Mouse (Mus musculus) liver, adult 2 months (tissue): ENCODE data around the gene Ren1. TPM values are rescaled to one million over a fixed set of nuclear protein-coding genes. Genes with fewer than 3 reads are reported as not detected.
A peak's percentile ranks its signal among the peaks of the same experiment; 100 is the strongest.

ENCODE experiments used
- DNase-seq: peaks from one replicate; pipeline ENCODE4 v3.0.0-alpha.2; 2011; ENCODE audit warnings: low read depth, low spot score; ENCODE audit errors: extremely low read depth
- H3K27ac ChIP-seq: fragments of 200-500 bp; replicated peaks from 2 replicates; pipeline ENCODE4 v1.5.1; 2012; ENCODE audit warnings: low read depth, mild to moderate bottlenecking, control low read depth, inconsistent platforms, low read length; ENCODE audit not compliant: insufficient read depth
- H3K27me3 ChIP-seq: fragments of 200-500 bp; 2 replicates; pipeline ENCODE4 v1.6.1; 2012; ENCODE audit warnings: mild to moderate bottlenecking, moderate library complexity, low read length, inconsistent platforms; ENCODE audit not compliant: control insufficient read depth, insufficient read depth
- H3K36me3 ChIP-seq: fragments of 200-500 bp; 2 replicates; pipeline ENCODE4 v1.6.1; 2012; ENCODE audit warnings: low read length, inconsistent platforms; ENCODE audit not compliant: control insufficient read depth, insufficient read depth
- H3K4me1 ChIP-seq: fragments of 200-500 bp; 2 replicates; pipeline ENCODE4 v1.6.1; 2011; ENCODE audit warnings: low read length; ENCODE audit not compliant: control insufficient read depth, insufficient read depth
- H3K4me3 ChIP-seq: fragments of 200-500 bp; 2 replicates; pipeline ENCODE4 v1.5.1; 2011; ENCODE audit warnings: low read depth, mild to moderate bottlenecking, control low read depth, low read length, moderate library complexity; ENCODE audit not compliant: insufficient read depth
- H3K79me2 ChIP-seq: fragments of 200-500 bp; 2 replicates; pipeline ENCODE4 v1.6.1; 2012; ENCODE audit warnings: inconsistent platforms, mild to moderate bottlenecking, low read length, moderate library complexity; ENCODE audit not compliant: control insufficient read depth, insufficient read depth
- H3K9ac ChIP-seq: fragments of 200-500 bp; 2 replicates; pipeline ENCODE4 v1.6.1; 2012; ENCODE audit warnings: low read depth, mild to moderate bottlenecking, control low read depth, inconsistent platforms, low read length
- CTCF ChIP-seq: fragments of 200-500 bp; IDR thresholded peaks from 2 replicates; pipeline ENCODE4 v1.5.1; 2011; ENCODE audit warnings: low read depth, low read length, control low read depth
- POLR2A ChIP-seq: fragments of 200-500 bp; IDR thresholded peaks from 2 replicates; pipeline ENCODE4 v1.6.1; 2011; ENCODE audit warnings: low read length, control low read depth; ENCODE audit not compliant: insufficient read depth; ENCODE audit errors: extremely low read depth
- WGBS: fragments of 180-500 bp; shearing (Covaris S2); methylation state at CpG from one replicate; pipeline ENCODE4 v1.1.7; 2018; 5-methylcytosine and 5-hydroxymethylcytosine counted together
- polyA plus RNA-seq: library from polyadenylated mRNA; depleted of rRNA; stranded (reverse); fragments of >200 nt; gene quantifications from 2 replicates; pipeline ENCODE4 v1.2.3, GENCODE M21; 2012; rRNA removed
- total RNA-seq: library from RNA; depleted of rRNA; stranded (reverse); fragments of >200 nt; gene quantifications from 2 replicates; pipeline ENCODE4 v1.2.3, GENCODE M21; 2014; rRNA removed

The Ren1 gene
- total RNA-seq (not detected in 2 replicates), polyA plus RNA-seq (0.18 and 7.6 TPM in 2 replicates)

DNA sequence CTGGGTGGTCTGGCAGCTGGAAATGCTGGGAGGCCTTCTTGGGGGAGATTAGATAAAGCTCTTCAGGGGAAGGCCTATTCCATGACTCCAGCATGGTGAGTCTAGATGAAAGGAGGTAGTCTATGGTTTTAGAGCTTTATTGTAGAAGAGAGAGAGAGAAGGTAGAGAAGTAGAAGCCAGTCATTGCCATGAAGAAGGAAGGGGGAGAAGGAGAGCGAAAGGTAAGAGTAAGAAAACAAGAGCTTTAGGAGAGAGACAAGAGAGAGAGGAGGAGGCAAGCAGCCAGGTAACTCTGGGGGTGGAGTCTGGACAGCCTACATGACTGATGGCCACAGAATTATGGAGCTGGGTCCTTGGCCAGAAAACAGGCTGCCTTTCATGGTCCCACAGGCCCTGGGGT, at the start of gene Ren1:
TSS of gene Ren1 (plus strand) at position 301 of the 400 bp plus-strand sequence.
- Histone ChIP-seq H3K4me3 (no peak within 1 kb of the TSS), H3K9ac (no peak within 1 kb of the TSS), H3K36me3 (no peaks in the 10 kb centered on the region), H3K4me1 (peaks cover 7% of the 10 kb centered on the region), H3K27me3 (no peaks in the 10 kb centered on the region), H3K27ac (no peak within 1 kb of the TSS), H3K79me2 (no peaks in the 10 kb centered on the region)
- 90% methylated on average over 1 of the region's 1 CpGs for WGBS
- TF ChIP-seq CTCF: no peak
- DNase-seq: no peak

DNA sequence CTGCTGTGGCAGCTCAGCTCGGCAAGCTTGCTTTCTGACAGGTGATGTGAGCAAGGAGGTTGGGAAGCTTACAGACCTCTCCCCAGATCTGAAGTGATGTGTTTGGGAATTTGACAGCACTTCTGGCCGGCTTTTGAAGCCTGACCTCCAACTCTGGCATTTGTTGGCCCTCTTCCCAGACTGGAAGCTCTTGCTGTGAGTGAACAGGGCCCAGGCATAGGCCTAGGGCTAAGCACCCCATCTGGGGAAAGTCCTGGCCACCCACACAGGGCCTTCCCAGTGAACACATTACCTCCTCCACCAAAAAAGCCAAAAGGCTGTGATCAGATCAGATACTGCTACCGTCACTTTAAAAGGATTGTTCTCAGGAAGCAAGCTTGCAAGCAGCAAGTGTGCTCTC, 47.8 kb upstream of the Ren1 start:
- peak; percentile 91 for DNase-seq
- TF ChIP-seq CTCF (no peak), POLR2A (no peak)
- Histone ChIP-seq H3K9ac (0 out of 2 replicates have a peak overlapping the region, but pooled peaks have one; percentile 5), H3K27ac (peak overlapping the region; percentile 17; the same call in 1 of the 2 replicates), H3K4me3 (no peak overlapping the region), H3K36me3 (peaks cover 8% of the 10 kb centered on the region), H3K27me3 (no peaks in the 10 kb centered on the region), H3K79me2 (no peaks in the 10 kb centered on the region), H3K4me1 (peaks cover 6% of the 10 kb centered on the region)
- WGBS: 10% methylated on average over 3 of the region's 3 CpGs

GRCm38 (mm10) chr1:133306842-133307241, 43.5 kb upstream of the Ren1 start:
- H3K4me3 ChIP-seq: no peak overlapping the region
- H3K27ac ChIP-seq: no peak overlapping the region
- H3K36me3 ChIP-seq: no peaks in the 10 kb centered on the region
- peaks cover 14% of the 10 kb centered on the region for H3K4me1 ChIP-seq
- H3K27me3 ChIP-seq: no peaks in the 10 kb centered on the region
- DNase-seq: peak; percentile 55
- no peak overlapping the region for H3K9ac ChIP-seq
- TF ChIP-seq CTCF (peak; percentile 96), POLR2A (no peak)
- WGBS: 9% methylated on average over 4 of the region's 4 CpGs
- peaks cover 7% of the 10 kb centered on the region; the same call in 1 of the 2 replicates for H3K79me2 ChIP-seq

DNA sequence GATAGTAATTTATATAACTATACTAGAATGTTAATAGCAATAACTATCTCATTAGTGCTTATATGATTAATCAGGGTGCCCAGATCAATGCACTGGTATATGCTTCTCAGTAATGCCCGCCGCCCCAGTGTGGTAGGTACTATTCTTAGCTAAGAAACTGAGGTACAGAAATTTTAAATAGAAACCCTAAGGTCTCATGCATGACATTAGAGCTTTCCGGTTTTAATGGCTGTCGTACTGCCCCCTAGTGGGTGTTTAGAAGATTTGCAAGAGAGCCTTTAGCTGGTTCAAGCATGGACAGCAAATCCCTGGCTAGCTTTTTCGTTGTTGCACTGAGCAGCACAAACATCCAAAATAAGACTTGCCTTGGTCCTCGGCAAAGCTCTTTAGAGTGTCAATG, 43.0 kb upstream of the Ren1 start:
- no peak overlapping the region for H3K9ac ChIP-seq
- peaks cover 14% of the 10 kb centered on the region for H3K4me1 ChIP-seq
- 4% methylated on average over 6 of the region's 6 CpGs for WGBS
- peak; percentile 61 for DNase-seq
- H3K27ac ChIP-seq: no peak overlapping the region
- H3K79me2 ChIP-seq: peaks cover 7% of the 10 kb centered on the region; the same call in 1 of the 2 replicates
- no peaks in the 10 kb centered on the region for H3K36me3 ChIP-seq
- no peaks in the 10 kb centered on the region for H3K27me3 ChIP-seq
- TF ChIP-seq CTCF: peak; percentile 49
- no peak for TF ChIP-seq POLR2A
- H3K4me3 ChIP-seq: no peak overlapping the region

DNA sequence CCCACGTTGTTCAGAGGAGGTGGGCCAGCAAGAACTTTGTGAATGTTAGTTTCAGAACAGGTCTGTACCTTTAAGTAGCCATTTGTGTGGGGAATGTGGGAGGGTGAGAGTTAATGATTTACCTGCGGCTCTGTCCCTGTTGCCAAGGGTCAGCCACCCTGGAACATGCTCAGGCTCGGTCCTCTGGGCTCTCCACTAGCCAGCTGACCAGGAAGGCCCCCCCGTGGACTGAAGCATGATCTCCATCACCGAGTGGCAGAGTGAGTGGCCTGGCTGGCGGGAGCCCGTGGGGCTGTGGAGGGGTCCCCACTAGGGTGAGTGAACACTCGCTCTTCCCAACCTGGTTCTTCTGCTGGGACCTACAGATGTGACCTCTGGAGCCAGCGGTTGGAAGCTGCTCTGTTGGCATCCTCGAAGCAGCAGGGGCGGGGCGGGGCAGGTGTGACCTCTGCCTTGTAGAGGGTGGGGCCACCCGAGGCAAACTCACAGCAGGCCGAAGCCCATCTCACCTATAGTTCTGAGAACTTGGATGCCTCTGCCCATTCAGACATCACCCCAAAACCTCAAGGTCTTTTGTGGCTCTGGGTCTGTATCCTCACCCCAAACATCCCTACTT, 40.5 kb upstream of the Ren1 start, which contains the start of gene Golt1a:
TSS of gene Golt1a (plus strand) at position 149 of the 616 bp plus-strand sequence.
- TF ChIP-seq POLR2A (0 out of 2 replicates have a peak, but pooled peaks have one; percentile 46), CTCF (no peak)
- no peaks in the 10 kb centered on the region for H3K27me3 ChIP-seq
- peaks cover 10% of the 10 kb centered on the region for H3K4me1 ChIP-seq
- DNase-seq: peak; percentile 95
- peak within 1 kb of the TSS; percentile 83 for H3K27ac ChIP-seq
- peaks cover 7% of the 10 kb centered on the region; the same call in 1 of the 2 replicates for H3K79me2 ChIP-seq
- peak within 1 kb of the TSS; percentile 65 for H3K4me3 ChIP-seq
- H3K9ac ChIP-seq: peak within 1 kb of the TSS; percentile 76
- 25% methylated on average over 14 of the region's 14 CpGs for WGBS
- H3K36me3 ChIP-seq: no peaks in the 10 kb centered on the region

GRCm38 (mm10) chr1:133311240-133311639, 39.1 kb upstream of the Ren1 start:
- Histone ChIP-seq H3K4me1 (peaks cover 10% of the 10 kb centered on the region), H3K36me3 (no peaks in the 10 kb centered on the region), H3K9ac (no peak overlapping the region), H3K79me2 (peaks cover 7% of the 10 kb centered on the region; the same call in 1 of the 2 replicates), H3K27ac (no peak overlapping the region), H3K27me3 (no peaks in the 10 kb centered on the region), H3K4me3 (no peak overlapping the region)
- 74% methylated on average over 4 of the region's 4 CpGs for WGBS
- TF ChIP-seq CTCF: peak; percentile 24; the same call in 1 of the 2 replicates
- no peak for TF ChIP-seq POLR2A
- no peak for DNase-seq
